Mouse (Mus musculus) embryonic facial prominence, embryonic 10.5 days (tissue): ENCODE data around the gene Gm14139. TPM values are rescaled to one million over a fixed set of nuclear protein-coding genes. Genes with fewer than 3 reads are reported as not detected.

Experiments used
- polyA plus RNA-seq: library from polyadenylated mRNA; unstranded; fragments of >200 nt; fragmentation: Nextera tagmentation; extraction: Ambion mirVana; gene quantifications from 2 replicates; pipeline ENCODE4 v1.2.1, GENCODE M21; 2016

Gm14139 gene
- polyA plus RNA-seq, 1 experiment from 2014 or later = not detected

Other genes starting within 250 kb of the Gm14139 start
- 5.3 and 5.5 TPM in 2 replicates for gene Zfp120, start 45.0 kb upstream of the Gm14139 start, polyA plus RNA-seq
- gene Gm10770, start 2.1 kb upstream of the Gm14139 start, polyA plus RNA-seq = not detected in 2 replicates
- 11.2 and 11.6 TPM in 2 replicates for gene Zfp937, start 36.3 kb downstream of the Gm14139 start, polyA plus RNA-seq
- gene Gm21994, start 73.8 kb downstream of the Gm14139 start, polyA plus RNA-seq = 5.5 and 5.9 TPM in 2 replicates
- gene Gm14124, start 75.8 kb downstream of the Gm14139 start, polyA plus RNA-seq = not detected in 2 replicates
- gene Gm10130, start 141.9 kb downstream of the Gm14139 start, polyA plus RNA-seq = 2.6 and 3.3 TPM in 2 replicates
- 9.4 and 9.9 TPM in 2 replicates for gene 3300002I08Rik, start 181.0 kb downstream of the Gm14139 start, polyA plus RNA-seq